Mouse (Mus musculus) monocyte, adult 5-6 weeks (primary cell): ENCODE measurements around the gene Gm49711. TPM values are rescaled to one million over a fixed set of nuclear protein-coding genes. Genes with fewer than 3 reads are reported as not detected.
"Not testable (repeated sequence)": the region's sequence is repeated elsewhere in the genome, so short reads cannot be mapped to it uniquely, and the experiment has no call there.

Experiments
- ATAC-seq: fragments of 153-309, 156-312 bp; replicated peaks from 2 replicates; pipeline ENCODE4 v1.8.0; 2017; ENCODE audit warnings: mild to moderate bottlenecking; ENCODE audit not compliant: low TSS enrichment, insufficient number of reproducible peaks, severe bottlenecking, poor library complexity, low FRiP score
- total RNA-seq: library from RNA; stranded (forward); fragments of 200-1000, 200-491, 200-594 nt; gene quantifications from 3 replicates; pipeline ENCODE4 v1.2.3, GENCODE M21; 2017

Gm49711 gene
- total RNA-seq, 1 experiment from 2014 or later, result not detected

DNA sequence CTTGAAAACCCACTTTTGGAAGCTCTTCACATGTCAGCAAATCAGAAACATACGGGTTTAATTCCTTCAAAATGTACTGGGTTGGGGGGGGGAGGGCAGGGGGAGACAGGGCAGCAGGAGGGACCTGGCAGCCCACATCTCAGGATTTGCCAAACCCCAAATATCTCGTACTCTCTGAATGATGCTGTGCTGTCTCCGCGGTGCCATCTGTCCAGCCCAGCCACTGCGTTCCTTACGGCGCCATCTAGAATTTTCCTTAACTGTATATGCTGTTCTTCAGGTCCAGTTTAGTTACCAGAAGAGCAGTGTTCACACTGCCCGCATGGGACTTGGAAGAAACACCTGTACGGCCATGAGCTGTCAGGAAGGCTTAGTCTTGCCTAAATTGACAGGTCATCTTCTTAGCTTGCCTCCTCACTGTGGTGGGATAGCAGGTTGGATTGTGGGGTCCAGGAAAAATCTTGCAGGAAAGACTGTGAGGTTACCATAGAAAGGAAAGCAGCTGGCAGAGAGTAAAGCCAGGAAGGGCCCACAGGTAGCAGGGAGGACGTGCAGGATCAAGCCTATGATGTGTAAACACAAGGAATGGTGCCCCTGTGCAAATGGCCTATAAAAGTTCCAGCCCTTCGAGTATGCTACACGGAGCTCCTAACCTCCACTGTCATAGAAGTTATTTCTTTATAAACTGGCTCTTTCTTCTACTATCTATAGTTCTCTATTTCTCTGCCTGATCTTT lies 89.7 kb downstream of the Gm49711 start:
- ATAC-seq, result no peak

GRCm38 (mm10) chr16:92148367-92148728 lies 90.2 kb downstream of the Gm49711 start:
- no peak for ATAC-seq

DNA sequence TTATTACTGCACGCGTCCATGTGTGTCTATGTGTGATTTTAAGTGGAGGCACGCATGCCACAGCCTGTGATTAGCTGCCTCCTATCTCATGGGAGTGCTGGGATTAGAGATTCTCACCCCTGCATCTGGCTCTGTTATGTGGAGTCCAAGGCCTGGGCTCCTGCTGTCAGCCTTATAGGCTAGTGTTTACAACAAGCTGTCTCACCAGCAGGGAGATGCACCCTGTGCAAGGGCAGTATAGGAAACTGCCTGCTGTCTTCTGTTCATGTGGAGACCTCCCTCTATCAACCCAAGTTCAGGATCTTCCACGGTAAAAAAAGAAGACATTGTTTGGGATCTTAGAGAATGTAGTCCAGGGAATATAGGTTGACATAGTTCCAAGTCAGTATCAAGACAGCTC lies 92.9 kb downstream of the Gm49711 start:
- no peak for ATAC-seq

DNA sequence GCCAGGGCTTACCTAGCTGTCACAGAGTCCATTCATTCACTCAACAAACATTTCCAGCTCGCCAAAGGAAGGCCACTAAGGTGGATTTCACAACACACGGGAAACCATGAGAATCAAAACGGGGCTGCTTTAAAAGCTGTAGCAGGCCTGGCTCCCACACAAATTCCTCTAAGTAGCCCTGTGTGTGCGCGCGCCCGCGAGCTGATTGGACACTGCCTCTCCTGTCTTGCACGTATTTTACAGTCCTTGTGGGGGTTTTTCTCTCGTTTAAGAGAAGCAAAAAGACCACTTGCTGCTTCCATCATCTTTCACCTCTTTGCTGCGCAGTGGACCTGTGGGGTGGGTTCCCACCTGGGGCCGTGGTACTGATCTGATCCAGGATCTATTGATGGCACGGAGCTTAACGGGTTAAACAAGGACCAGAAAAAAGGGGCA lies 99.9 kb downstream of the Gm49711 start:
- no peak for ATAC-seq

GRCm38 (mm10) chr16:92158461-92159091 lies 100.5 kb downstream of the Gm49711 start:
- no peak for ATAC-seq

DNA sequence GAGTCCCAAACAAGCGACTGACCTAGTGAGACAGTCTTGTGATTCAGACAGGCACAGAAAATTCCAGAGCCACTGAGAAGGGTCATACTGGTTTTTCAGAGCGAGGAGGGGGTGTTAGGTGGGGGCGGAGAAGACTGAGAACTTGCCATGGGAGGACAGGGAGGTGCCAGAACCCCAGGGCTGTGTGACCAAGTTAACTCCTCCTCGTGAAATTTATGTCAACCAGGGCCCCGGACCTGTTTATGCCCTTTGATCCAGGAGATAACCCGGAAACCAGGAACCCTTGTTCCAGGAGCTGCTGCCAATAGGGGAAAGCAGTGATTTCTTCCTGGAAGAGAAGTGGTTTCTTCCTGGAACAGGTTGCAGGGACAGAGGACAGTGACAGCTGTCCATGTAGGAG lies 101.0 kb downstream of the Gm49711 start:
- ATAC-seq, result no peak

GRCm38 (mm10) chr16:92162289-92162688 lies 104.2 kb downstream of the Gm49711 start:
- ATAC-seq, result no peak

DNA sequence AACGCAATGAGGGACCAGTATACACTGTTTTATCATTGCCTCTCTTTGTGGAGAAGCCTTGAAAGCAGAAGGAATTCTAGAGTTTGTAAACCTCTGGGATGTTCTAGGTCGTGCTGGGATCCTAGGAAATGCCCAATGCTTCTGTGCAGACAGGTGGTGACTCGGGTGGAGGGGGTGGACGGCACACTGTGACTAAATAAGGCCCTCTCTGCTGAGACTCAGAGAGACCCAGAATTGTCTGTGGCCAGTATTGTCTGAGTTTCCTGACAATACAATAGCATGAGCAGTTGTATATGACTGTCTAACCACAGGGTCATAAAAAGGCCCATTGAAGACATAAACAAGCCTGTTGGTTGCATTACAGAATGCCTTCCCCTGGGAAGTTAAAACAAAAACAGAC lies 105.4 kb downstream of the Gm49711 start:
- no peak for ATAC-seq

DNA sequence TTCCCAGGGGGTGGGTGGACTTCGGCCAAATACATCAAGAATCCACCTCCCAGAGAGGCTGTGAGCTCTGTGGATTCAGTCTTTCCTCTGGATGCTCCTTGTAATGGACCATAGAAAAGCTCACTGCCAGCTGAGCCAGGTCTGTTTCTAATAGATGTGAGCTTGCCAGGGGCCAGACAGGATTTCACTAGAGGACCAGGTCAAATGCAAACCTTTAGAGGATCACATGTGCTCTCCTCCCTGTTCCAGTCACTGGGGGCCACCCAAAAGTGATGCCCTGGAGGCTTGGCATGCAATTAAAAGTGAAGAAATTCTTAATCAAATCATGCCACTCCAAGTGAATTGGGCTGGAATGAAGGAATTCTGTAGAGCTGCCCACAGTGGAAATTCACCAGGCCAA lies 117.9 kb downstream of the Gm49711 start:
- ATAC-seq, result no peak

DNA sequence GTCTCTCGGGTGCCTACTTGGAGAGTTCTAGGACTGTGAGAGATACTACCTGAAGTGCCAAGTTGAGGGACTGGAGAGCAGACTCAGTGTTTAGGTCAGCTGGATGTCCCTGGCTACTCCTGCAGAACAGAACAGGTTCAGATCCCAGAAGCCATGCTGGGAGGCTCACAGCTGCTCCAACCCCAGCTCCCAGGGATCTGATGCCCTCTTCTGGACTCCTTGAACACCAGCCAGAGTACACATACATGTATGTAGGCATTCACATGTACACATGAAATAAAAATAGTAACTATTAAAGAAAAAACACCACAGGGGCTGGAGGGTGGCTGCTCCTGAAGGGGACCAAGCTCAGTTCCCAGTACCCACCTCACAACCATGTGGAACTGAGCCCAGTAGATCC lies 119.6 kb downstream of the Gm49711 start:
- no peak for ATAC-seq

DNA sequence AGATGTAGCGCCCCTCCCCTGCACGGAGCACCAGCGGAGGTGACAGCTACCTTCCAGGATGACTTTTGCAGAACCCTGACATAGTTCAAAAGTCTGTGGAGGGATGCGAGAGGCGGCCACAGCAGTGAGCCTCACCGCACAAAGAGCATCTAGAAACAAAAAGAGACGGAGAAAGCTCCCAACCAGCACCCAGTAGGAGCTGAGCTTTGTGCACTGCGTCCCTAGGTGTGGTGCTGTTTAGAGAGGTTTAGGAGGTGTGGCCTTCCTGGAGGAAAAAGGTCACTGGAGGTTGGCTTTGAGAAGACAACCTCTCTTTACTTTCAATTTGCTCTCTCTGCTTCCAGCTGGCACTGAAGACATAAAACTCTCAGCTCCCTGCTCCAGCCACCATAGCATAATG lies 121.2 kb downstream of the Gm49711 start:
- no peak for ATAC-seq

DNA sequence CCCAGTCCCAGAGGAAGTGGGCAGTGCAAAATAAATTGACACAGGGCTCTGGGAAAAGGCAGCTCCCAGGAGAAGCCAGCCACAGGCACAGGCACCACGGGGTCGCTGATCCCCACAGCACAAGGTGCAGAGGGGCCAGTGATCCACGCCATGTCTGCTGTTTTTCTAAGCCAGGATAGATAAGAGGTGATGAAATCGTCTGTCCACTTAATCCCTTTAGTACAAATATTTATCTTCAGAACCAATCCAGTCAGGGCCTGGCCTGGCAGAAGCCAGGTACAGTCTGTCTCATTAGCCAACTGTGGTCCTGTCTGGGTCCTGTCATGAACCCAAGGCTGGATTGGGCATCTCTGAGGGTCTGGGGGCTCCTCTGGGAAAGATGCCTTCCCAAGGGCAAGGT lies 125.4 kb downstream of the Gm49711 start:
- ATAC-seq, result no peak

GRCm38 (mm10) chr16:92190603-92191002 lies 132.5 kb downstream of the Gm49711 start:
- no peak for ATAC-seq

- ATAC-seq, result no peak
Measured at GRCm38 (mm10) chr16:92195094-92195493, 137.0 kb downstream of the Gm49711 start.

DNA sequence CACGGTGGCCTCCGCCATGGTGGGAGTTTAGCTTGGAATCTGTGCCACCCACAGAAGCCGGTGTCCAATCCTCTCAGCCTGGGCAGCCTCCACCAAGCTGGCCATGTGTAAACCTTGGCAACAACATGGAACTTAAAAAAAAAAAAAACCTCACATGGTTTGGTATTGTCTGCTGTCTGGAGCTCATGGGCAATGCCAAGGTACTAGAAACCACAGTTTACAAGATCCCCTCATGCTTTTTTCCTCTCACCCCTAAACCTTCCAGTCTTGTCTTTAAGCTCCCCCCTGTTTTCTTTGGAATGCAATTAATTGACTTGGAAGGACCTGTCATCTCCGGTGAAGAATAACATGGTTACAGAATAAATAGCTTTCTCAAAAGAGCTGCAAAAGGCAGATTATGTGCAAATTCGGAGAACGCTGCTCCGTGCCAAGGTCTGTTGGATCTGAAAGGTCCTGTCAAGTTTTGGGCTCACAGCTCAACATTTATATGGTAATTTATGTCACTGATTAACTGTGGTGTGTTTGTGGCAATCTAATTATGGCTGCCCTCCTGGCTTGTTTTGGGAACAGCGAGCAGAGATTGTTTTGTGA lies 138.7 kb downstream of the Gm49711 start:
- no peak for ATAC-seq

GRCm38 (mm10) chr16:92200615-92201014 lies 142.5 kb downstream of the Gm49711 start:
- ATAC-seq, result no peak

GRCm38 (mm10) chr16:92203599-92203998 lies 145.5 kb downstream of the Gm49711 start:
- ATAC-seq, result no peak

GRCm38 (mm10) chr16:92209291-92209781 lies 151.2 kb downstream of the Gm49711 start:
- no peak for ATAC-seq

- not testable (repeated sequence) for ATAC-seq
Measured at GRCm38 (mm10) chr16:92210316-92210715, 152.2 kb downstream of the Gm49711 start.

GRCm38 (mm10) chr16:92213911-92214310 lies 155.8 kb downstream of the Gm49711 start:
- ATAC-seq, result not testable (repeated sequence)
